Mouse (Mus musculus) c-Kit-positive CD71-positive TER-119-positive erythroid progenitor cells, embryonic 14.5 days (primary cell): ENCODE measurements around the gene Gm12184.
"Not testable (repeated sequence)": the region's sequence is repeated elsewhere in the genome, so short reads cannot be mapped to it uniquely, and the experiment has no call there.

Source experiments
- DNase-seq: peaks from one replicate; pipeline ENCODE4 v3.0.0-alpha.2; 2013; ENCODE audit warnings: low spot score

Gene Gm12184

DNA sequence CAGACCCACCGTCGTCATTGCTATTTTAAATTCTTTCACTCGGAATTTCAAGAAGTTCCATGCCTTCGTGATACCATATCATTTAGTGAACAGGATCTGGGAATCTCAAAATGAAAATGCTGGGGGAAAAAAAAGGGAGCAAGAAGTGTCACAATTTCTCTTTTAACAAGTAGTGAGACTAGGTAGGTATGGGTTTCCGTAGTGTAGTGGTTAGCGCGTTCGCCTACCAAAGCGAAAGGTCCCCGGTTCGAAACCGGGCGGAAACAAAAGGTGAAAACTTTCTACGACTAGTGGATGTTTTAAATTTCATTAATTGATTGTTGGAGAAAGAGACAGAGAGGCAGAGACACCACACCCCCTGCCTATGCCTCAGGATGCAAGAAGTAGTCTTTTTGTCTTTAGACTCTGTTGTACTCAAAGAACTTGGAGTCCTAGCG, 2.9 kb downstream of the Gm12184 start:
- DNase-seq, result peak; percentile 92

DNA sequence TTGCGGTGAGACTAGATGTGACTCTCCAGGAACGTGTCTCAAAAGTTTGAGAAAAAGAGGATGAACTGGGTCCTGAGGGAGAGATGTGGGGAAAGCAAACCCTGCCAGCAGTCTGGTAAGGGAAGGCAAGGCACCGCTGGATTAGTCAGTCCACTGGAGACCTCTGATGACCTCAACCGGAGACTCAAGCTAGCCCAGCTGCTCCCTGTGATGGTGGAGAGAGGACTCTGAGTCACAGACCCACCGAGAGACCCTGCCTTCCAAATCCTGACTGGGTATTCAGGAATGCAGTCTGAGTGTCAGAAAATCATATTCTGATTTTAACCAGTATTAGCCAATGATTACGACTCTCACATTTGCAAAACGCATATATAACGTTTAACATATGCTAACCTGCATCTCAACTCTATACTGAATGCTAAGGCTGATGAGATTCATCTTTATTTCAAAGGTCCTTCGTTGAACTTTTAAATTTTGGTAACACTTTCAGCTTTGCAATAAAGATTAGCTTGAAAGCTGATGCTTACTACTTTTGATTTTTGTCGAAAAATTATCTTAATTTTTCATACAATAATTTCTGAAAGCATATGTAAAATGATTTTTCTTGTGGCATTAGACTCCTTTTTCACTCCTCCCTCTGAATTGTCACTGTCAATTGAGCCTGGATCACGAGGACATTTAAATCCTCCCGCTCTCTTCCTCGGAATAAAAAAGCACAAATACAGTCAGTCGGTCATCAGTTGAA, 3.5 kb downstream of the Gm12184 start:
- DNase-seq, result no peak

DNA sequence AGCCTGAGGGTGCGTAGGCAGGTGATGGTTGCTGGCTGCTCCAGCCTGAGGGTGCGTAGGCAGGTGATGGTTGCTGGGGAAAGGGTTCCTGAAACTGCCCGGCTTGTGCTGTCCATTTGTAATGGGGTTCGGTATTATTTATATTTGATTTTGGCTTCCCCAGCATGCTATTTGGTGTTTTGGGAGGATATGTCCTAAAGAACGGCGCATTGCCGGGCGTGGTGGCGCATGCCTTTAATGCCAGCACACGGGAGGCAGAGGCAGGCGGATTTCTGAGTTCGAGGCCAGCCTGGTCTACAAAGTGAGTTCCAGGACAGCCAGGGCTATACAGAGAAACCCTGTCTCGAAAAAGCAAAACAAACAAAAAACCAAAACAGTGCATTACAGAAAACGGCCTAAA, 5.2 kb downstream of the Gm12184 start:
- DNase-seq, result not testable (repeated sequence)

- no peak for DNase-seq
Measured at GRCm38 (mm10) chr11:48820308-48820674, 6.2 kb downstream of the Gm12184 start.

GRCm38 (mm10) chr11:48819614-48820307, 6.7 kb downstream of the Gm12184 start:
- DNase-seq, result no peak

DNA sequence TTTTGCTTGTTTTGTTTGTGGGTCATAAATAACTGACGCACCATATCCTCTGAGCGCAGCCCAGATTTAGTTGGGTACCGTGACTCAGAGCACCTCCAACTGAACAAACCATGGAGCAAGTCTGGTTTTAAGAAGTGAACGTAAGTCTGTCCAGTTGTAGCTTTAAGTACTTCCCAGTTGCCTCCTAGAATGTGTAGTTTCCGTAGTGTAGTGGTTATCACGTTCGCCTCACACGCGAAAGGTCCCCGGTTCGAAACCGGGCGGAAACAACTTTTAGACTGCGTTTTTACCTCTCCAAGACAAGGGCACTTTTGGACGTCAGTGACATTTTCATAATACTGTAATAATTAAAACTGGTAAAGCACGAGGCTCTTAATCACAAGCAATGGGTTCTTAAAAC, 8.1 kb downstream of the Gm12184 start:
- DNase-seq, result peak; percentile 99

DNA sequence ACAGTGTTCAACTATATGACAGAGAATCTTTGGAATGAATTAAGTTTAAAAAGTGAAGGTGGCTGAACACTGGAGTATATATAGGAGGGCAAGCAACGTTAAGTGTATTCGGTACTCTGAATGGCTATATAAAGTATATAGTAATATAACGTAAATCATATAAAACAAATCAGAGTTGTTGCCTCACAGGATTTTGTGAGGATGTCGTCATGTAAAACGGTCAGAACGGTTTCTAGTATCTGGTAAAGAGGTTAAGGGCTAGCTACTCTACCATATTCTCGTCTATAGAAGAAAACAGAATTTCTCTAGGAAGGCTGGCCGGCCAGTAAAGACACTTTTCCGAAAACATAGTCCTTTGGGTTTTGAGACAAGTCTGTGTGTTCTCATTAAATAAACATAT, 8.7 kb downstream of the Gm12184 start:
- no peak for DNase-seq

DNA sequence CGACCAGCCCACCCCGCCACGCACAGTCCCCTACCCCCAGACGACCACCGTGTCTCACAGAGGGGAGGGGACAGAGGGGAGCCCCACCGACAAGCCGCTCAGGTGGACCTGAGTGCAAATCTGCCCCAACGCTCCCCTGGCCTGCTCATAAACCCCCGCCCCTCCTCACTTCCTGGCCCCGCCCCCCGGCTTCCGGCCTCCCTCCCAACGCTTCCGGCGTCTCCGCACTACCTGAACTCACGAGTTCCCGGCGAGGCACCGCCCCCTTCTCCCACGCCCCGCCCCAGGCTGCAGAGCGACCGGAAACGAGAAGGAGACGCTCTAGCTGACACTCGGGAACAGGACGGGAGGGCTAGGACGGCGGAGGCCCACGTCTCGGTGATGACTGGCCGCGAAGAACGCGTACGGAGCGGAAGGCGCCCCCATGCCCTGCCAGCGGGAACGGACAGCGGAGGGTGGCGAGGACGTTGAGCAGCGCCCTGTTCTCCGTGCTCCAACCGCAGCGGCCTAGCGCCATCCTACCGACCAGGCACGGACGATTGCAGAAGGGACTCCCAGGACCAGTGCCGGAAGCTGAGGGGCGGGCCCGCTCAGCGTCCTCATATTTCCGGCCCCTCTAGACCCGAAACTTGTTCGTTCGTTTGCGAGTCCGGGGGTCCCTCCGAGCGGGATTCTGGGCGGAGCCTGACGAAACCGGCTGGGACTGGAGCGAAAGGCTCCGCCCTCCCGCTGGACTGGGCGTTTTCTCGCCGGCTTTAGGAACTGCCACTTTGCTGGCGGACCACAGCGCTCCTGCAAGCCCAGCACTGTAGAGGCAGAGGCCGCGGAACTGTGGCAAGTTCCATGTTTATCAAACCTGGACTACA, 9.4 kb downstream of the Gm12184 start, which contains the start of gene Trim41:
Gene Trim41 (minus strand): TSS at position 554 of the 866 bp plus-strand sequence.
- DNase-seq, result peak; percentile 98

DNA sequence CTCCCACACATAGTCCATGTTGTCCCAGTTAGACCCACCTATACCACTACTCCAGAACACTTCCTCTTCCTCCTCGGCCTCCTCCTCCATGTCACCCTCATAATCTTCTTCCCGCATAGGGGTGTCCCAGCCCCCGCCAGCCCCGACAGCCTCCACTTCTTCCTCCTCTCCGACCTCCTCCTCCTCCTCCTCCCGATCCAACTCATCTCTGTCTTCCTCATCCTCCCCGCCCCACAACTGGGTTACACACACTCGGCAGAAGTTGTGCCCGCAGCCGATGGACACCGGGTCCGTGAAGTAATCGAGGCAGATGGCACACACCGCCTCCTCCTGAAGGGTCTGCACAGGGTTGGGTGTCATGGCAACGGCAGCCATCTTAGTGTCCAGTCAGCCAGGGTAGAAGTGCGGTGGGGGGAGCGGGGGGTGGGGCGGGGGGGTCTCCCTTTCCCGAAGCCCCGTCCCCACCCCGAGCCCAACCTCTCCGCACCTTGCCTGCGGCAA, 10.1 kb downstream of the Gm12184 start:
- no peak for DNase-seq

- no peak for DNase-seq
Measured at GRCm38 (mm10) chr11:48815851-48816250, 10.6 kb downstream of the Gm12184 start.

DNA sequence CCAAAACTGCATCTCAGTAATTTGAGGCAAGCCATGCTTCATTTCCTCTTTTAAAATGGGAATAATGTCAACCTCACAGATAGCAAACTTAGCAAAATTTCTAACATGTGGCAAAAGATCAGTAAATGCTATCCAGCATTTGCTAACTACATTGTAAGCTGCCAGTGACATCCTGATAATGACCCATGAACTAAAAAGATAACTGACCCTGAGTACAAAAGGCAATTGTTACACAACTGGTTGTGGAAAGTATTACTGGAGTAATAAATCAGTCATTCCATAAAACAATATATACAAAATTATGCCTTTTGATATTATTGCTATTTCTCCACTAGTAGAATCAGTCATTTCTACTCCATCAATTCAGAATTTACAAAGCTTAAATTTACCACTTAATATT, 12.7 kb downstream of the Gm12184 start:
- DNase-seq, result no peak

GRCm38 (mm10) chr11:48810142-48810541, 16.3 kb downstream of the Gm12184 start:
- no peak for DNase-seq

- no peak for DNase-seq
Measured at GRCm38 (mm10) chr11:48809434-48809830, 17.0 kb downstream of the Gm12184 start.

- DNase-seq, result no peak
Measured at GRCm38 (mm10) chr11:48808737-48809433, 17.6 kb downstream of the Gm12184 start.

GRCm38 (mm10) chr11:48808304-48808646, 18.2 kb downstream of the Gm12184 start:
- no peak for DNase-seq

DNA sequence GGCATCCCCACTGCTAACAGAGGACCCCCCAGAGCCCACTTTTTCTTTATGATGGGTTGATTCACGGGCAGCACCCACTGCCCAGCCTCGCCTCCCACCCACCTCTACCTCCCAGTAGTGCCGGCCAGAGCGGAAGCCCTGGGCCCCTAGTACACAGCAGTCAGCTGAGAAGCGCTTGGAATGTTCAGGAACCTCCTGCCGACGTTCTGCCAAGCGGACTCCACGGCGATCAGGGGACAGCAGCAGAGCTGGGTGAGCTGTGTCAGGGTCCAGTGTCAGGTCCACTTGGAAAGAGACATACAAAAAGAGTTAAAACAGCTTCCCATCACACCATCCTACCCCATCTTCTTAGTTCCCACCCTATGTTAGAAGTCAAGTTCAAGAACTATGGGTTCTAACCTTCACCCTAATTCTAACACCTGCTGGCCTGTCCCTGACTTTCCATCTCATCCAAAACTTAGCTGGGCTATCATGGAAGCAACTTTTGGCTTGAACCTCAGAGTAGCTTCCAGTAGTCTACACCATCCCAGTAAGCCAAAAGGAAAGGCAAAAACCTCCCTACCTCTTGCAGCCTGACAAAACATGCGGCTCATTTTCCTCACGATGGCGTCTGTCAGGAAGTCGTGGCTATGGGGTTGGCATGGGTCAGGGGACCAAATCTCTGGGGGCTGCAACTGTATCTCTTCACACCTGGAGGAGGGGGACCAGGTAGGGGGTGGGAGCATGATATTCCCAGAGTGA, 18.7 kb downstream of the Gm12184 start:
- DNase-seq, result no peak

DNA sequence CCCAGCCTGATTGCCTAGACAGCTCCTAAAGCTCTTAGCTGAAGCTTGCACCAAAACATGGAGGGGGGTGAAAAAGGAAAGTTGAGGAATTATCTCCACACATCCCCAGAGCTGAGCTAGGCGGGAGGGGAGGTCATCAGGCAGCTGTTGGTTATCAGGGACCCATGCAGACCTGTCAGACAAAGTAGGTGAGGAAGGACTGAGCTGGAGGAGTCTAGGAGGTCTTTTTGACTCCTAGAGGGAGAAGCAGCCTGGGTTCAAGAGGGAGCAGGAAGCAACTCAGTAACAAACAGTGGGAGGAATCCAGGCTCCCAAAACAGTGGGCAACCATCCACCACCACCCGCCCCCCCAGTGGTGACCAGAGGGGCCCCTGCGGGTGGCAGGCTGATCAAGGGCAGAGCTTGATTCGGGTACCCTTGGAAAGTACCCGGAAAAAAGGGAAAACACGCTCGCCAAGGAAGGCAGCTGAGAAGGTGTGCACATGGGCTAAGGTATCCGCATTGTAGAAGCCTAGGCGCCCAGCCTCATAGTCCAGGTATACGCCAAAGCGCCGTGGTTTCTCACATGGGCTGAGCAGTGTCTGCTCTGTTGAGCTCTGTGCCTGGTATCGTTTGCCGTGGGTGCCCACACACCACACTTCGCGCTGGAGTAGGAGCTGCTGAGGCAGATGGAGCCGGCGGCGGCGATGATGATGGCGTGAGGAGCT, 19.4 kb downstream of the Gm12184 start:
- no peak for DNase-seq

GRCm38 (mm10) chr11:48804922-48805321, 21.5 kb downstream of the Gm12184 start:
- DNase-seq, result no peak

DNA sequence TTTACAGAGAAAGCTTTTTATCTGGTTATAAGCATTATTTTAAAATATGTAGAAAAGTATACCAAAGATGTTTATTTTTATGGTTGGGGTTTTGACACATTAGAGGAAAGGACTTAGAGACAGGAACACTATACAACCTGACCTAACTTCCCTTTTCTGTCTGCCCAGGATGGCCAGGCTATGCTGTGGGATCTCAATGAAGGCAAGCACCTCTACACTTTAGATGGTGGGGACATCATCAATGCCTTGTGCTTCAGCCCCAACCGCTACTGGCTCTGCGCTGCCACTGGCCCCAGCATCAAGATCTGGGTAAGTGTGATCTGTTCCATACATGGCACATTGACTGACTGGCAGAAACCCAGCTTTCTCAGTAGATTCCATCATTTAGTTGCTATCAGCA, 22.5 kb downstream of the Gm12184 start:
- no peak for DNase-seq
